Mouse (Mus musculus): Measurements from ENCODE around the gene Chsy1.

DNA sequence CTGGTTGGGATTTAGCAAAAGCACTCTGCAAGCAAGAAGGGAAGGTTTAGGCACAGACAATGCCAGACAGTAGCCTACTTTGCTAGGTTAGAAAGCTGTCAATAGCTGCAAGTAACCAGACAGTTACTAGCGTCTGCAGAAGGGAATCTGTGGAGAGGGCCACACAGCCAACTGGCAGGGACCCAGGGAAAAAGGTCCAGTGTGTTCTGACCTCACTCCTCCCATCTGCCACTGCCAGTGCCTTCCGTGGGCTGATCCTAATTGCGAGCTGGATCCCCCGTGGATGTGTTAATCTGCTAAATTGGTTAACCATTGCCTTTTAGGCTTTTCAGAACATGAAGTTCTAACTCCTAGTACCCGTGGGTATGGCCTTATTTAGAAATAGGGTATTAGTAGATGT is 15.2 kb upstream of the Chsy1 start:
- TF ChIP-seq CTCF (IDR thresholded peaks at IDR 0.05; ENCODE audit: borderline replicate concordance, insufficient read depth, low read depth, low read length) (no peak), POLR2A (IDR thresholded peaks at IDR 0.05; ENCODE audit: borderline replicate concordance, insufficient read depth, low read length) (no peak)
